Mouse (Mus musculus): ENCODE data around the gene Slc26a10. TPM values are rescaled to one million over a fixed set of nuclear protein-coding genes. Genes with fewer than 3 reads are reported as not detected.
A peak's percentile ranks its signal among the peaks of the same experiment; 100 is the strongest.
"Not testable (repeated sequence)": the region's sequence is repeated elsewhere in the genome, so short reads cannot be mapped to it uniquely, and the experiment has no call there.

The Slc26a10 gene
- polyA plus RNA-seq, 1 experiment from 2014 or later, result 20.2 TPM

DNA sequence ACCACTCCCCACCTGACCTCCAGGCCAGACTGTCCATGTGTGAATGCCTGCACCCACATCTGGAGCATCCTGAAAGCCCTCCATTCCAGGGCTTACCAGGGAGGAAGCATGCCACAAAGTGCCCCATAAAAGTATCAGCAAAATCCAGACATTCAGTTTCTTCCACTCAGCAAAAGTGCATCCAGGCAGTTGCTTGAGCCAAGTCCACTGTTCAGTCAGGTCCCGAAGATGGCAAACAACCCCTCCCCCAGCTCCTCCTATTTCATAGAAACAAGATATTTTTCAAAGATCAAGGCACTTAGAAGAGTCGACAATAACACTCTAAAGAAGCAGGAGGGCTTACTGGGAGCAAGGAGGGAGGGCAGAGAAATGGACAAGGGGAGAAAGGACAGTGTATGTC, 18.0 kb upstream of the Slc26a10 start:
- 78% methylated on average over 2 of the region's 2 CpGs for WGBS
- no peak for ATAC-seq (ENCODE audit: insufficient number of reproducible peaks, low FRiP score)
- H3K9me3 ChIP-seq (replicated peaks), result no peaks in the 10 kb centered on the region
- H3K36me3 ChIP-seq, result peaks cover 46% of the 10 kb centered on the region
- no peaks in the 10 kb centered on the region for H3K27me3 ChIP-seq (replicated peaks)
- no peak overlapping the region for H3K4me2 ChIP-seq
- H3K4me1 ChIP-seq (replicated peaks), result peaks cover 21% of the 10 kb centered on the region
- no peak overlapping the region for H3K9ac ChIP-seq
- H3K27ac ChIP-seq (ENCODE audit: poor library complexity, severe bottlenecking), result no peak overlapping the region
- H3K4me3 ChIP-seq, result no peak overlapping the region

DNA sequence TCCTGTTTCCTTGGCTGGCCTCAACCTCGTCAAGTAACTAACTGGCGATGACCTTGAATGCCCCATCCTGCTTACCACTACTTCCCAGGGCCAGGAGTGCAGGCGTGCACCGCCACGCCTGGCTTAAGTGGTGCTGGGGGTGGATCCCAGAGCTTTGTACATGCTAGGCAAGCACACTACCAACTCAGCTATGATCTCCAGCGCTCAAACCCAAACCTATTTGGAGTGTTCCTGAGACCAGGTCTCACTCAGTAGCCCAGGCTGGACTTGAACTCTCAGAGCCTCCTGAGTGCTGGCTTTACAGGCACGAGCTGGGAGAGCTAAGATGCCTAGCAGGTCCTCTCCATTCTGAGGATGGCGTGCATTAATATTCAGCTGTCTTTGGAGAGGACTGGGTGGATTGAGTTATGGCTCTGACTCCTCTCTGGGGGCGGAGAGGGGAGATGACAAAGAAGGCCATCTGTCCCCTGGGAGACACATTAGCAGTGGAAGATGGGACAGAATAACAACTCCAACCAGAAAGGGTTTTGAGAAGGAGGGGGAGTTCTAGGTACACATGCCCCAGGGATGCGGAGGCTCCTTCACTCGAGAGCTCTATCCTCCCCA, 17.2 kb upstream of the Slc26a10 start:
- H3K27me3 ChIP-seq (replicated peaks), result no peaks in the 10 kb centered on the region
- WGBS, result 83% methylated on average over 11 of the region's 11 CpGs
- H3K36me3 ChIP-seq, result peaks cover 45% of the 10 kb centered on the region
- peaks cover 21% of the 10 kb centered on the region for H3K4me1 ChIP-seq (replicated peaks)
- no peaks in the 10 kb centered on the region for H3K9me3 ChIP-seq (replicated peaks)
- H3K27ac ChIP-seq (ENCODE audit: poor library complexity, severe bottlenecking), result no peak overlapping the region
- no peak overlapping the region for H3K4me2 ChIP-seq
- H3K4me3 ChIP-seq, result no peak overlapping the region
- H3K9ac ChIP-seq, result 0 out of 2 replicates have a peak overlapping the region, but pooled peaks have one; percentile 3
- ATAC-seq (ENCODE audit: insufficient number of reproducible peaks, low FRiP score), result no peak

- no peak for ATAC-seq (ENCODE audit: insufficient number of reproducible peaks, low FRiP score)
- 88% methylated on average over 8 of the region's 8 CpGs for WGBS
- no peak overlapping the region for H3K4me2 ChIP-seq
- peaks cover 46% of the 10 kb centered on the region for H3K36me3 ChIP-seq
- H3K9ac ChIP-seq, result no peak overlapping the region
- no peak overlapping the region for H3K27ac ChIP-seq (ENCODE audit: poor library complexity, severe bottlenecking)
- H3K27me3 ChIP-seq (replicated peaks), result no peaks in the 10 kb centered on the region
- H3K9me3 ChIP-seq (replicated peaks), result no peaks in the 10 kb centered on the region
- no peak overlapping the region for H3K4me3 ChIP-seq
- H3K4me1 ChIP-seq (replicated peaks), result peaks cover 21% of the 10 kb centered on the region
Observed at GRCm38 (mm10) chr10:127197104-127197503, 16.7 kb upstream of the Slc26a10 start.

DNA sequence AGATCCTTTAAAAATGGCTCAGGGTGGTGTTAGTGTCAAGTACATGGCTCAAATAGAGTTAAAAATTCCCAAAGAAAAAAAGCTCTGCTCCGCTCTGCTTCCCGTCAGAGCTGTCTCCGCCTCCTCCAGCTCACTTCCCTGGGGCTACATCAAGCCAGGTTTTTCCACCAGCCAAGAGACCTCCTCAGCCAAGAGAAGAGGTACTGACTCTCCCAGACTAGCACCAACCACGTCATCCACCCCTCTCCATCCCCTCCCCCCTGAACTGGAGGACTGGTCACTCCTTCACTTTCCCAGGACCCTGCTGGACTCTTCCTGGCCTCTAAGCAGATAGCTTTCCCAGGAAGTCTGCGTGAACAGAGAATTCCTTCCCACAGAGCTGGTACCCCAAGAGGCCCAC, 15.9 kb upstream of the Slc26a10 start:
- 0 out of 2 replicates have a peak overlapping the region, but pooled peaks have one; percentile 88 for H3K9ac ChIP-seq
- H3K9me3 ChIP-seq (replicated peaks), result no peaks in the 10 kb centered on the region
- peak overlapping the region; percentile 88 for H3K4me3 ChIP-seq
- H3K4me2 ChIP-seq, result peak overlapping the region; percentile 94
- H3K27me3 ChIP-seq (replicated peaks), result no peaks in the 10 kb centered on the region
- H3K27ac ChIP-seq (ENCODE audit: poor library complexity, severe bottlenecking), result peak overlapping the region; percentile 91
- peaks cover 43% of the 10 kb centered on the region for H3K36me3 ChIP-seq
- WGBS, result under 1% methylated on average over 5 of the region's 5 CpGs
- ATAC-seq (ENCODE audit: insufficient number of reproducible peaks, low FRiP score), result peak; percentile 80
- peaks cover 22% of the 10 kb centered on the region for H3K4me1 ChIP-seq (replicated peaks)

DNA sequence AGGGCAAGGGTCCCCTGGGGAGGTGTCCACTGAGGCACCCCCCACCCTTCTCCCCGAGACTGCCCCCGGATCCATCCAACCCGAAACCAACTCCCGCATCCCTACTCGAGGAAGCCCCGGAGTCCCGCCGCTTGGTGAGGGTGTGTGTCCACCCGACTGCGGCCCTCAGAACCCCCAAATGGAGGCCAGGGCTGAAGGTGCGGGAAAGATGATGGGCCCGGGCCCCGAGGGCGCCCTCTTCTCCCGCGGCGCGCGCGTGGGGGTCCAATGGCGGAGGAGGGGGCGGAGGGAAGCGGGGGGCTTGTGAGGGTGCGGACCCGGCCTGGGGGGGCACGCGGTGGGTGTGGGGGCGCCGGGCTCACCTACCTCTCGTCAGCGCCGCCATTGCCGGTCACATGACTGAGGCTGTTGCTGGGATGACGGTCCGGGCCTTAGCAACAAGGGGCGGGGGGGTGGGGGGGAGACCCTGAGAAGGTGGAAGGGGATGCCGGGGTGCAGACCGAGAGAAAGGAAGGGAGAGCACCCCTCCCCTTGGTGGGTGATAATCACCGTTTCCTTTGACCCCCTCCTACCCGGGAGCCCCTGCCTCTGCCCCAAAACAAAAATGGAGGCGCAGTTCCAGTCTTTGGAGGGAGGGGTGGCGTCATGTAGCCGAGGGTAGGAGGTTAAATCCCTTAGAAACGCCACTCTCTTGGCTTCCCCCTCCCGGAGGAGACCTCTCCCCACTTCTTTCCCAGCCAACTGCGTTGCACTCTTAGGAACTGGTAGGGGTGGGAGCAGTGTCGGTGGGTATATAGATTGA, 15.1 kb upstream of the Slc26a10 start, which contains the start of gene Dtx3:
Dtx3 (minus strand) TSS at position 401 of the 802 bp plus-strand sequence.
- H3K4me3 ChIP-seq, result peak within 1 kb of the TSS; percentile 88
- peak within 1 kb of the TSS; percentile 88 for H3K9ac ChIP-seq
- peak within 1 kb of the TSS; percentile 91 for H3K27ac ChIP-seq (ENCODE audit: poor library complexity, severe bottlenecking)
- WGBS, result under 1% methylated on average over 39 of the region's 47 CpGs
- no peaks in the 10 kb centered on the region for H3K9me3 ChIP-seq (replicated peaks)
- ATAC-seq (ENCODE audit: insufficient number of reproducible peaks, low FRiP score), result peak; percentile 63
- peaks cover 30% of the 10 kb centered on the region for H3K4me1 ChIP-seq (replicated peaks)
- H3K4me2 ChIP-seq, result peak within 1 kb of the TSS; percentile 94
- H3K27me3 ChIP-seq (replicated peaks), result no peaks in the 10 kb centered on the region
- H3K36me3 ChIP-seq, result peaks cover 49% of the 10 kb centered on the region

- peaks cover 42% of the 10 kb centered on the region for H3K36me3 ChIP-seq
- 8% methylated on average over 22 of the region's 22 CpGs for WGBS
- H3K4me2 ChIP-seq, result peak overlapping the region; percentile 94
- peaks cover 39% of the 10 kb centered on the region for H3K4me1 ChIP-seq (replicated peaks)
- peak overlapping the region; percentile 88 for H3K4me3 ChIP-seq
- peak overlapping the region; percentile 88 for H3K9ac ChIP-seq
- ATAC-seq (ENCODE audit: insufficient number of reproducible peaks, low FRiP score), result peak; percentile 70
- no peaks in the 10 kb centered on the region for H3K27me3 ChIP-seq (replicated peaks)
- peak overlapping the region; percentile 91 for H3K27ac ChIP-seq (ENCODE audit: poor library complexity, severe bottlenecking)
- no peaks in the 10 kb centered on the region for H3K9me3 ChIP-seq (replicated peaks)
Observed at GRCm38 (mm10) chr10:127194428-127195327, 14.2 kb upstream of the Slc26a10 start.

- Histone ChIP-seq H3K27me3 (replicated peaks) (no peaks in the 10 kb centered on the region), H3K9ac (no peak overlapping the region), H3K36me3 (peaks cover 25% of the 10 kb centered on the region), H3K4me1 (replicated peaks) (peaks cover 54% of the 10 kb centered on the region), H3K27ac (ENCODE audit: poor library complexity, severe bottlenecking) (no peak overlapping the region), H3K9me3 (replicated peaks) (no peaks in the 10 kb centered on the region), H3K4me3 (no peak overlapping the region), H3K4me2 (no peak overlapping the region)
- ATAC-seq (ENCODE audit: insufficient number of reproducible peaks, low FRiP score), result no peak
- WGBS, result 76% methylated on average over 9 of the region's 9 CpGs
Observed at GRCm38 (mm10) chr10:127193011-127193410, 12.6 kb upstream of the Slc26a10 start.

- WGBS, result 58% methylated on average over 1 of the region's 1 CpGs
- ATAC-seq (ENCODE audit: insufficient number of reproducible peaks, low FRiP score), result not testable (repeated sequence)
Observed at GRCm38 (mm10) chr10:127192057-127192328, 11.5 kb upstream of the Slc26a10 start.

DNA sequence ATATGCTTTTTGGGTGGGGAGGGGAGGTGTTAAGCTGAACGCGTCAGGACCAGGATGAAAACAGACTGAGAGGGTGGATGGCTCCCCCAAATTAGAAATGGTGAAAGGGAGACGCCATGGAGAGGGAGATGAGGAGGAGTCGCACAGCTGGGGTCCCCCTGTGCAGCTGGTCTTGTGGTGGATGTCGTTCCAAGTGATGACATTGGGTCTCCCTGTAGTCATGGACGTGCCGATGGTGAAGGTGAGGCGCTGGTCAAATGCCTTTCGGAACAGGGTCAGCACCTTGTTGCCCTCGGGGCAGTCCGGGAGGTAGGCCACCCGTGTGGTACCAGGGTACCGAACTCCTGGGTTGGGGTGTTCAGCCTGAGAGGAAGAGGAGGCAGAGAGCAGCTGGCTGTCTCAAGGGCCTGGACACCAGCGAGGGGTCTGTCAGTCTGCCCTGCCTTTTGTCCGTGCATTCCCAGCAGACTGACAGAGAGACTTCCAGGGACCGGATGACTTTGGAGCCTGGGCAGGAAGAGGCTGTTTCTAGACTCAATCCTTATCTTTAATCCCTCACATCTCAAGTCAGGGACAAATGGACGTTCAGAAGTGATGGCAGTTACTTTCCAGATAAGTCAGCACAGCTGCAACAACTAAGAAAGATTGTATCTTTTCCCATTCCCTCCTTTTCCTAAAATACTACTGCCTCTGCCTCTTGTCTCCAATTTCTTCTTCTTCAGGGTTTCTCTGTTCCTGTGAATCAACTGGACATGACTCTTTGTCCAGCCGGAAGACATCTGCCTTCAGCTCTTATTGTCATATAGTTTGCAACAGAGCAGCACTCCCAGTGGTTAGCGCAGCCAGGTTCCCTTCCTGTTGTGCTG, 11.0 kb upstream of the Slc26a10 start:
- H3K36me3 ChIP-seq, result peaks cover 25% of the 10 kb centered on the region
- WGBS, result 56% methylated on average over 19 of the region's 19 CpGs
- peaks cover 50% of the 10 kb centered on the region for H3K4me1 ChIP-seq (replicated peaks)
- no peak for ATAC-seq (ENCODE audit: insufficient number of reproducible peaks, low FRiP score)
- H3K4me3 ChIP-seq, result no peak overlapping the region
- H3K4me2 ChIP-seq, result no peak overlapping the region
- 0 out of 2 replicates have a peak overlapping the region, but pooled peaks have one; percentile 49 for H3K27ac ChIP-seq (ENCODE audit: poor library complexity, severe bottlenecking)
- no peak overlapping the region for H3K9ac ChIP-seq
- 0 out of 2 replicates have a peak, but pooled peaks cover 3% of the 10 kb centered on the region for H3K9me3 ChIP-seq (replicated peaks)
- H3K27me3 ChIP-seq (replicated peaks), result no peaks in the 10 kb centered on the region; the same call in 1 of the 2 replicates

More at GRCm38 (mm10) chr10:127192057-127192328, 11.5 kb upstream of the Slc26a10 start:
- peaks cover 54% of the 10 kb centered on the region for H3K4me1 ChIP-seq (replicated peaks)
- not testable (repeated sequence) for H3K4me3 ChIP-seq; H3K27me3 ChIP-seq (replicated peaks); H3K27ac ChIP-seq (ENCODE audit: poor library complexity, severe bottlenecking); H3K9ac ChIP-seq; H3K4me2 ChIP-seq; H3K9me3 ChIP-seq (replicated peaks)
- H3K36me3 ChIP-seq, result peaks cover 19% of the 10 kb centered on the region

Measured in heart, embryonic 12.5 days (tissue).